Mouse (Mus musculus) small intestine, adult 10 weeks (tissue): ENCODE data around the gene Dner. TPM values are rescaled to one million over a fixed set of nuclear protein-coding genes. Genes with fewer than 3 reads are reported as not detected.

ENCODE experiments used
- polyA plus RNA-seq: library from polyadenylated mRNA; stranded (reverse); fragments of 350-450 nt; fragmentation: Illumina TruSeq; extraction: RNeasy Lipid Tissue Mini Kit (QIAGEN cat#74804); gene quantifications from one replicate; pipeline ENCODE4 v1.2.3, GENCODE M21; 2014; ENCODE audit warnings: low replicate concordance

Gene Dner
- polyA plus RNA-seq: 1.6 TPM

DNA sequence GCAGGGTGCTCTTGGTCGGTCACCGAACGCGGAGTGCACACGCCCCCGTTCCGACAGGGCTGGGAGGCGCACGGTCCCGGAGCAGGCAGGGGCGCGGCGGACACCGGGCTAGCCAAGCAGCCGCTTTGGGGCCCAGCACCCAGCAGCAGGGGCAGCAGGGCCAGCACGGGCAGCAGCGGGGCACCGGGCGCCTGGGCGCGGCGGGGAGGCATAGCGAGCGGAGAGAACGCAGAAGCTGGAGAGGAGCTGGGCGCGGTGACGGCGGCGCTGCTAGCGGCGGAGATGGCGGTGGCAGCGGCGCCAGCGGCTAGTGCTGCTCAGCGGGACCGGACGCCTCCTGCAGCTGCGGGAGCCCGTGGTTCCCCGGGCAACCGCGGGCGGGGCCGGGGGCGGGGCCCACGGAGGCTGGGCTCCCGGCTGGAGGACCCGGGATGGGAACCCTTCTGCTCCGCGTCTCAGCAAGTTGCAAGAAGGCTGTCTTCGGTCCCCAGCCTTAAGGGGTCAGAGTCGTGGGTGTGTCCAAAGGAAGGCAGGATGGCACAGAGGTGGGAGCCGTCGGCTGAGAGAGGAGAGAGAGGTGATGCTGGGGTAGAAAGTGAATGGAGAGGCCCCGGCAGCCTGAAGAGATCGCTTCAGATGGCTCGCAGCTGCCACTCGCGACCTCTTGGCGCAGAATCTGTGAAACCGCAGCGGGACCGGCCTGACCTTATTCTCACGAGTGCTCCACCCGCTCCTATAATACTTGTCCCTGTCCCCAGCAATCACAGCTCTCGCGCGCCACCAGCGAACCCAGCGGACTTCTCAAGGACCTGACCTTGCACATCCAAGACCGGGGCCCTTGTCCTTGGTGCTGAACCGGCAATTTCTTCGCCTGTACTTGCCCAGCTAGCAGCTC, at the start of gene Dner:
TSS of gene Dner (minus strand) at position 705 of the 895 bp plus-strand sequence.

DNA sequence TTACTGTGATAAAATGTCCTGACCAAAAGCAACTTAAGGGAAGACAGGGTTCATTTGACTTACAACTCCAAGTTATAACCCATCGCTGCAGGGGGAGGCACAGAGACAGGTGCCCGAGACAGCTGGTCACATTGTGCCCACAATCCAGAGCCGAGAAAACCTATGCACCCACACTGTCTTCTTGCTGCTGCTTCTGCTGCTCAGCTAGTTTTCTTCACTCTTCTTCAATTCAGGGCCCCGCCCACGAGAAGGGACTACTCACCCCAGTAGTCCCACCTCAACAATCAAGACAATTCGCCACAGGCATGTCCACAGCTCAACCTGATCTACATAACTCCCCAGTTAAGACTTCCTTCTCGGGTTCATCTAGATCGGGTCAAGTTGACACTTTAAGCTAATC, 332.1 kb downstream of the Dner start, which contains the start of gene Pid1:
TSS of gene Pid1 (minus strand) at position 214 of the 400 bp plus-strand sequence.

Other genes with a start within 250 kb of the Dner start
- gene Fbxo36, start 143.6 kb upstream of the Dner start, polyA plus RNA-seq: 2.8 TPM
- gene Trip12, start 144.3 kb upstream of the Dner start, polyA plus RNA-seq: 174 TPM
- gene Slc16a14, start 238.9 kb upstream of the Dner start, polyA plus RNA-seq: not detected